24 mouse cellular contexts compared by ENCODE assay signal in the genomic region with DNA sequence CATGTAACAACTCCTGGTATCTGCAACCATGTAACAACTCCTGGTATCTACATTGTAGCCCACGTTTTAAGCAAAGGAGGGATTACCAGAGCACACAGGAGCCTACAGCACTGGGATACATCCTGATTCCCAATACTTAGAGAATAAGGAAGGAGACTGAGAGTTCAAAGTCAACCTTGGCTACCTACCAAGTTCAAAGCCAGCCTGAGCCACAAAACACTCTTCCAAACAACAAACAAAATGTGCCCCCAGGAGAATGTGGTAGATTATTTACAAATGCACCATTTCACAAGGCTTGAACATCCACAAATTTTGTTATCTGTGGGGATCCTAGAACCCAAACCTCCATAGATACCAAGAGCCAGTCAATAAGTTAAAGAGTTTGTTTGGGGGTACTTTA. TPM values are rescaled to one million over a fixed set of nuclear protein-coding genes. Genes with fewer than 3 reads are reported as not detected.
DNase-seq lines count a peak whose midpoint lies in the region; ATAC-seq and TF ChIP-seq lines count a peak whose summit lies in the region.
"Had no signal": no experiment of that assay in that cellular context is flagged by ENCODE, and none has a peak within 500 bp of the region (broad histone marks: within the 10 kb centered on the region; RNA-seq: fewer than 3 reads in every experiment).

No protein-coding gene starts in this region.

- TF ChIP-seq RAD21 in CH12.LX (IDR thresholded peaks at IDR 0.05; ENCODE audit: low read depth, low read length): no peak

- DNase-seq in kidney, adult 2 months: peak; percentile 54
- no peak for DNase-seq in kidney, postnatal 36 days
- no peak for DNase-seq in liver, postnatal 0 days
- no peak for DNase-seq in liver, embryonic 11.5 days (ENCODE audit: low spot score)
- DNase-seq in lung, postnatal 14 days: no peak
- DNase-seq in CH12.LX (ENCODE audit: extremely low read depth): no peak
- DNase-seq in adrenal gland, adult 2 months: no peak
- DNase-seq: adrenal gland, postnatal 14 days; cerebellum, adult 11 months; cerebellum, adult 2 months; cerebellum, adult 9-11 months; cerebellum, postnatal 25 days; forebrain, postnatal 0 days; gastrocnemius, adult 2 months; gastrocnemius, postnatal 14 days; heart, adult 11 months had no signal

- dilution Hi-C loops in CH12.LX (cut with MboI; ENCODE audit: extremely low pct_ligation_motif_present, extremely low pct_unique_long_range_greater_than_20kb, low sequenced_read_pairs): no loop called here

- no peak for ATAC-seq in liver, postnatal 0 days
- no peak for ATAC-seq in liver, embryonic 11.5 days (replicated peaks; ENCODE audit: low FRiP score)
- no peak for ATAC-seq in lung, embryonic 16.5 days (ENCODE audit: low read depth)
- ATAC-seq: forebrain, embryonic 14.5 days; forebrain, postnatal 0 days; Patski had no signal

- no peak for TF ChIP-seq POLR2A in kidney, adult 2 months (IDR thresholded peaks at IDR 0.05; ENCODE audit: low read depth, low read length)
- no peak for TF ChIP-seq POLR2A in CH12.LX (IDR thresholded peaks at IDR 0.05; ENCODE audit: low read depth, low read length)

- WGBS in kidney, adult 2 months: 48% methylated on average over 1 of the region's 1 CpGs
- WGBS in liver, postnatal 0 days (ENCODE audit: insufficient replicate concordance): 61% methylated on average over 1 of the region's 1 CpGs
- 56% methylated on average over 1 of the region's 1 CpGs for whole genome bisulfite sequencing in liver, embryonic 11.5 days
- WGBS in lung, embryonic 16.5 days: 44% methylated on average over 1 of the region's 1 CpGs

- peaks cover 90% of the 10 kb centered on the region for H3K79me2 ChIP-seq in CH12.LX (replicated peaks; ENCODE audit: control insufficient read depth, extremely low read depth, insufficient read depth, poor library complexity, severe bottlenecking)

- H3K9me3 ChIP-seq in liver, postnatal 0 days (ENCODE audit: low read length): no peaks in the 10 kb centered on the region
- no peaks in the 10 kb centered on the region for H3K9me3 ChIP-seq in liver, embryonic 11.5 days (ENCODE audit: control insufficient read depth, low read length)
- no peaks in the 10 kb centered on the region for H3K9me3 ChIP-seq in lung, embryonic 16.5 days (ENCODE audit: control insufficient read depth, low read length)
- H3K9me3 ChIP-seq in CH12.LX (replicated peaks; ENCODE audit: low read length): no peaks in the 10 kb centered on the region
- H3K9me3 ChIP-seq: embryonic facial prominence, embryonic 12.5 days; embryonic facial prominence, embryonic 15.5 days; G1E; hindbrain, embryonic 12.5 days had no signal

- H3K27me3 ChIP-seq in kidney, adult 2 months (replicated peaks; ENCODE audit: control insufficient read depth, insufficient read depth, low read length): no peaks in the 10 kb centered on the region
- no peaks in the 10 kb centered on the region for H3K27me3 ChIP-seq in liver, postnatal 0 days (ENCODE audit: insufficient read depth, low read length)
- H3K27me3 ChIP-seq in liver, embryonic 11.5 days (replicated peaks; ENCODE audit: control insufficient read depth, insufficient read depth, low read length): no peaks in the 10 kb centered on the region
- no peaks in the 10 kb centered on the region for H3K27me3 ChIP-seq in lung, embryonic 16.5 days (ENCODE audit: control insufficient read depth, insufficient read depth, low read depth, low read length)
- no peaks in the 10 kb centered on the region for H3K27me3 ChIP-seq in CH12.LX (replicated peaks)
- H3K27me3 ChIP-seq: embryonic facial prominence, embryonic 12.5 days; embryonic facial prominence, embryonic 15.5 days; hindbrain, embryonic 12.5 days; Patski had no signal

- H3K36me3 ChIP-seq in kidney, adult 2 months (ENCODE audit: control insufficient read depth, insufficient read depth, low read length): no peaks in the 10 kb centered on the region; the same call in 1 of the 2 replicates
- H3K36me3 ChIP-seq in liver, postnatal 0 days (replicated peaks; ENCODE audit: insufficient read depth, low read length): peaks cover 36% of the 10 kb centered on the region
- H3K36me3 ChIP-seq in liver, embryonic 11.5 days (ENCODE audit: control insufficient read depth, insufficient read depth, low read length): peaks cover 5% of the 10 kb centered on the region; the same call in 1 of the 2 replicates
- peaks cover 4% of the 10 kb centered on the region; the same call in 1 of the 2 replicates for H3K36me3 ChIP-seq in lung, embryonic 16.5 days (ENCODE audit: control insufficient read depth, insufficient read depth, low read length)
- H3K36me3 ChIP-seq in CH12.LX (replicated peaks in 1 of 2; ENCODE audit: control insufficient read depth in 1 of 2, insufficient read depth in 1 of 2, low read length in 1 of 2): peaks cover 29 to 76% of the 10 kb centered on the region in 2 experiments
- H3K36me3 ChIP-seq: embryonic facial prominence, embryonic 12.5 days; embryonic facial prominence, embryonic 15.5 days; hindbrain, embryonic 12.5 days had no signal

- in situ Hi-C loops in CH12.LX (cut with MboI; ENCODE audit: low pct_ligation_motif_present, low pct_unique_long_range_greater_than_20kb, low sequenced_read_pairs): no loop called here

- H3K4me1 ChIP-seq in kidney, adult 2 months (ENCODE audit: control insufficient read depth, insufficient read depth, low read length): peaks cover 23% of the 10 kb centered on the region
- H3K4me1 ChIP-seq in liver, postnatal 0 days (ENCODE audit: insufficient read depth): peaks cover 39% of the 10 kb centered on the region
- peaks cover 25% of the 10 kb centered on the region for H3K4me1 ChIP-seq in liver, embryonic 11.5 days (replicated peaks; ENCODE audit: control insufficient read depth, insufficient read depth, low read length)
- H3K4me1 ChIP-seq in lung, embryonic 16.5 days (replicated peaks; ENCODE audit: control insufficient read depth, insufficient read depth, low read length): peaks cover 15% of the 10 kb centered on the region
- peaks cover 33 to 96% of the 10 kb centered on the region in 2 experiments for H3K4me1 ChIP-seq in CH12.LX (ENCODE audit: control insufficient read depth in 1 of 2, insufficient read depth in 2 of 2)
- H3K4me1 ChIP-seq: embryonic facial prominence, embryonic 12.5 days; embryonic facial prominence, embryonic 15.5 days; hindbrain, embryonic 12.5 days had no signal

- H3K4me3 ChIP-seq in kidney, adult 2 months (ENCODE audit: insufficient read depth, low read depth, low read length): no peak overlapping the region
- H3K4me3 ChIP-seq in liver, postnatal 0 days (ENCODE audit: low read depth, low read length): no peak overlapping the region
- no peak overlapping the region for H3K4me3 ChIP-seq in liver, embryonic 11.5 days (ENCODE audit: low read depth, low read length)
- H3K4me3 ChIP-seq in lung, embryonic 16.5 days (ENCODE audit: low read length): no peak overlapping the region
- H3K4me3 ChIP-seq in CH12.LX (replicated peaks in 1 of 3; ENCODE audit: low read depth in 2 of 3, low read length in 2 of 3, poor library complexity in 1 of 3): no peak overlapping the region
- H3K4me3 ChIP-seq: embryonic facial prominence, embryonic 12.5 days; embryonic facial prominence, embryonic 15.5 days; gastrocnemius, adult 2 months; hindbrain, embryonic 12.5 days had no signal

- peak overlapping the region; percentile 74 for H3K27ac ChIP-seq in kidney, adult 2 months (ENCODE audit: insufficient read depth, low read depth, low read length)
- H3K27ac ChIP-seq in liver, postnatal 0 days (ENCODE audit: low read depth): 0 out of 2 replicates have a peak overlapping the region, but pooled peaks have one; percentile 6
- H3K27ac ChIP-seq in liver, embryonic 11.5 days (ENCODE audit: low read depth, low read length): no peak overlapping the region
- peak overlapping the region; percentile 50 for H3K27ac ChIP-seq in lung, embryonic 16.5 days (ENCODE audit: low read length)
- H3K27ac ChIP-seq in CH12.LX (ENCODE audit: insufficient read depth, low read depth): no peak overlapping the region
- H3K27ac ChIP-seq: embryonic facial prominence, embryonic 12.5 days; embryonic facial prominence, embryonic 15.5 days; gastrocnemius, adult 2 months; hindbrain, embryonic 12.5 days had no signal

- TF ChIP-seq CTCF in kidney, adult 2 months (conservative IDR thresholded peaks at IDR 0.05; ENCODE audit: insufficient read depth, insufficient read length, low read depth, low read length): no peak
- no peak for TF ChIP-seq CTCF in liver, postnatal 0 days (IDR thresholded peaks at IDR 0.05; ENCODE audit: low read depth)
- TF ChIP-seq CTCF in CH12.LX (conservative IDR thresholded peaks at IDR 0.05 in 1 of 2, IDR thresholded peaks at IDR 0.05 in 1 of 2; ENCODE audit: low read depth in 2 of 2, low read length in 2 of 2): no peak

- no peak for TF ChIP-seq EP300 in liver, postnatal 0 days (IDR thresholded peaks at IDR 0.05; ENCODE audit: low read depth)
- TF ChIP-seq EP300 in CH12.LX (IDR thresholded peaks at IDR 0.05; ENCODE audit: low read length): no peak

- no peak overlapping the region for H3K9ac ChIP-seq in liver, postnatal 0 days (replicated peaks)
- H3K9ac ChIP-seq in liver, embryonic 11.5 days (ENCODE audit: low read depth, low read length): no peak overlapping the region
- no peak overlapping the region for H3K9ac ChIP-seq in lung, embryonic 16.5 days (ENCODE audit: low read length)
- peak overlapping the region; percentile 35; the same call in 1 of the 2 replicates for H3K9ac ChIP-seq in CH12.LX (ENCODE audit: insufficient read depth, low read depth)
- H3K9ac ChIP-seq: embryonic facial prominence, embryonic 12.5 days; embryonic facial prominence, embryonic 15.5 days; forebrain, postnatal 0 days; hindbrain, embryonic 12.5 days had no signal

- no peak overlapping the region for H3K4me2 ChIP-seq in liver, postnatal 0 days (ENCODE audit: low read depth, low read length)
- no peak overlapping the region for H3K4me2 ChIP-seq in liver, embryonic 11.5 days
- H3K4me2 ChIP-seq in lung, embryonic 16.5 days (ENCODE audit: low read depth, low read length): no peak overlapping the region
- no peak overlapping the region for H3K4me2 ChIP-seq in CH12.LX (ENCODE audit: insufficient read depth, low read depth, poor library complexity, severe bottlenecking)
- H3K4me2 ChIP-seq: embryonic facial prominence, embryonic 12.5 days; embryonic facial prominence, embryonic 15.5 days; heart, embryonic 11.5 days; hindbrain, embryonic 12.5 days had no signal

TF ChIP-seq in CH12.LX, 34 proteins besides CTCF, POLR2A, EP300 and RAD21:
- 0 out of 2 replicates have a peak, but pooled peaks have one; percentile 29 for TF ChIP-seq CHD1 (IDR thresholded peaks at IDR 0.05; ENCODE audit: low read depth, low read length)
- TF ChIP-seq IRF4 (IDR thresholded peaks at IDR 0.05; ENCODE audit: low read depth, low read length): no peak

RNA-seq across cellular contexts. Expression of a gene that starts 22.4 kb away (rescaled TPM):
- 19.5 and 21.0 TPM in 2 replicates for polyA plus RNA-seq in kidney, adult 2 months (2012; rRNA removed)
- 10.0 and 10.8 TPM in 2 replicates for polyA plus RNA-seq in liver, postnatal 0 days (2015; fragmentation: Nextera tagmentation; extraction: Ambion mirVana)
- polyA plus RNA-seq in liver, embryonic 11.5 days (2014; fragmentation: Nextera tagmentation; extraction: Ambion mirVana): 3.9 and 6.6 TPM in 2 replicates
- polyA plus RNA-seq in lung, embryonic 16.5 days (2015; fragmentation: Nextera tagmentation; extraction: Ambion mirVana): 11.0 and 12.7 TPM in 2 replicates
- total RNA-seq in CH12.LX (2012; rRNA removed): 74.6 and 77.4 TPM in 2 replicates
- total RNA-seq in CH12.LX (2014; rRNA removed): 62.2 and 75.2 TPM in 2 replicates
- 96.0 and 111 TPM in 2 replicates for polyA plus RNA-seq in CH12.LX (2012; ENCODE audit: insufficient read length, low read depth)
- 10 to 100 TPM; 47.6 to 64.7 TPM for total RNA-seq in adrenal gland, adult 2 months (2021)
- 37.7 and 54.5 TPM in 2 replicates for polyA plus RNA-seq in adrenal gland, adult 2 months (2012; rRNA removed)

Comparison
In these comparisons a context has a peak if more than half of its experiments do, and no peak if none do; other contexts are left out.
1. H3K27ac ChIP-seq: peak in kidney, adult 2 months (single experiment), liver, postnatal 0 days (single experiment) and lung, embryonic 16.5 days (single experiment); none in liver, embryonic 11.5 days (single experiment) and CH12.LX (single experiment).